8 mouse cellular contexts compared by ENCODE assay signal in genomic region chr2:32132567-32132992, GRCm38 (mm10). TPM values are rescaled to one million over a fixed set of nuclear protein-coding genes. Genes with fewer than 3 reads are reported as not detected.
A peak's percentile ranks its signal among the peaks of the same experiment; 100 is the strongest.
DNase-seq lines count a peak whose midpoint lies in the region; ATAC-seq and TF ChIP-seq lines count a peak whose summit lies in the region.

No protein-coding gene starts in this region.

- H3K9me3 ChIP-seq in G1E (replicated peaks) = no peaks in the 10 kb centered on the region
- H3K9me3 ChIP-seq in embryonic facial prominence, embryonic 12.5 days = no peaks in the 10 kb centered on the region
- H3K9me3 ChIP-seq in hindbrain, embryonic 12.5 days (replicated peaks) = no peaks in the 10 kb centered on the region
- no peaks in the 10 kb centered on the region for H3K9me3 ChIP-seq in liver, embryonic 15.5 days (replicated peaks)

- no peak for TF ChIP-seq CTCF in G1E (IDR thresholded peaks at IDR 0.05; ENCODE audit: low read depth, low read length)

- H3K4me3 ChIP-seq in G1E (ENCODE audit: low read depth, low read length) = peak overlapping the region; percentile 62; the same call in 1 of the 2 replicates
- no peak overlapping the region for H3K4me3 ChIP-seq in embryonic facial prominence, embryonic 12.5 days
- H3K4me3 ChIP-seq in hindbrain, embryonic 12.5 days = no peak overlapping the region
- peak overlapping the region; percentile 14; the same call in 1 of the 2 replicates for H3K4me3 ChIP-seq in liver, embryonic 15.5 days (replicated peaks)

- peak; percentile 59 for DNase-seq in cerebellum, adult 9-11 months
- DNase-seq in cerebellum, adult 11 months = no peak
- peak; percentile 64 for DNase-seq in G1E (ENCODE audit: low spot score)
- peak; percentile 89 for DNase-seq in retina, postnatal 1 day
- DNase-seq in frontal cortex, postnatal 25 days (ENCODE audit: low spot score in 2 of 2) = no peak

- ATAC-seq in G1E (ENCODE audit: extremely low read depth, insufficient number of reproducible peaks, low FRiP score, poor library complexity, severe bottlenecking) = peak; percentile 47
- ATAC-seq in embryonic facial prominence, embryonic 12.5 days (ENCODE audit: insufficient number of reproducible peaks, insufficient read depth, low FRiP score, low TSS enrichment) = no peak
- no peak for ATAC-seq in hindbrain, embryonic 12.5 days (ENCODE audit: low FRiP score)
- peak; percentile 3; the same call in 1 of the 2 replicates for ATAC-seq in liver, embryonic 15.5 days (ENCODE audit: insufficient read depth)

- no peak overlapping the region for H3K9ac ChIP-seq in embryonic facial prominence, embryonic 12.5 days
- H3K9ac ChIP-seq in hindbrain, embryonic 12.5 days = no peak overlapping the region
- H3K9ac ChIP-seq in liver, embryonic 15.5 days = peak overlapping the region; percentile 48

- no peaks in the 10 kb centered on the region for H3K36me3 ChIP-seq in G1E (replicated peaks)
- H3K36me3 ChIP-seq in embryonic facial prominence, embryonic 12.5 days = no peaks in the 10 kb centered on the region
- H3K36me3 ChIP-seq in hindbrain, embryonic 12.5 days = no peaks in the 10 kb centered on the region
- H3K36me3 ChIP-seq in liver, embryonic 15.5 days (replicated peaks) = no peaks in the 10 kb centered on the region

- 5% methylated on average over 11 of the region's 12 CpGs for WGBS in embryonic facial prominence, embryonic 12.5 days
- 2% methylated on average over 12 of the region's 12 CpGs for WGBS in hindbrain, embryonic 12.5 days
- WGBS in liver, embryonic 15.5 days (ENCODE audit: insufficient replicate concordance) = 8% methylated on average over 12 of the region's 12 CpGs

- H3K27me3 ChIP-seq in G1E (ENCODE audit: insufficient read depth, low read length) = no peaks in the 10 kb centered on the region
- H3K27me3 ChIP-seq in embryonic facial prominence, embryonic 12.5 days = no peaks in the 10 kb centered on the region
- peaks cover 6% of the 10 kb centered on the region; the same call in 1 of the 2 replicates for H3K27me3 ChIP-seq in hindbrain, embryonic 12.5 days
- no peaks in the 10 kb centered on the region for H3K27me3 ChIP-seq in liver, embryonic 15.5 days

- H3K27ac ChIP-seq in embryonic facial prominence, embryonic 12.5 days = no peak overlapping the region
- peak overlapping the region; percentile 14; the same call in 1 of the 2 replicates for H3K27ac ChIP-seq in hindbrain, embryonic 12.5 days
- peak overlapping the region; percentile 100 for H3K27ac ChIP-seq in liver, embryonic 15.5 days (replicated peaks)

- H3K4me1 ChIP-seq in G1E (ENCODE audit: insufficient read depth, low read depth, low read length) = peaks cover 76% of the 10 kb centered on the region
- H3K4me1 ChIP-seq in embryonic facial prominence, embryonic 12.5 days = no peaks in the 10 kb centered on the region; the same call in 1 of the 2 replicates
- H3K4me1 ChIP-seq in hindbrain, embryonic 12.5 days = peaks cover 21% of the 10 kb centered on the region
- peaks cover 75% of the 10 kb centered on the region for H3K4me1 ChIP-seq in liver, embryonic 15.5 days (replicated peaks)

- H3K4me2 ChIP-seq in embryonic facial prominence, embryonic 12.5 days (replicated peaks) = 0 out of 2 replicates have a peak overlapping the region, but pooled peaks have one; percentile 9
- 0 out of 2 replicates have a peak overlapping the region, but pooled peaks have one; percentile 5 for H3K4me2 ChIP-seq in hindbrain, embryonic 12.5 days (replicated peaks)
- H3K4me2 ChIP-seq in liver, embryonic 15.5 days = peak overlapping the region; percentile 48

RNA-seq across cellular contexts. Expression of gene Prrc2b, which starts 18.3 kb away (rescaled TPM):
- total RNA-seq in G1E (2014; fragmentation: Nextera tagmentation) (147 and 160 TPM in 2 replicates), G1E (2017) (16.0 and 17.1 TPM in 2 replicates)
- 90.5 and 103 TPM in 2 replicates for polyA plus RNA-seq in G1E (2012)
- 81.8 and 83.2 TPM in 2 replicates for polyA plus RNA-seq in embryonic facial prominence, embryonic 12.5 days (2016; fragmentation: Nextera tagmentation; extraction: Ambion mirVana)
- polyA plus RNA-seq in hindbrain, embryonic 12.5 days (2016; fragmentation: Nextera tagmentation; extraction: Ambion mirVana) = 111 and 114 TPM in 2 replicates
- 8.3 and 9.6 TPM in 2 replicates for polyA plus RNA-seq in liver, embryonic 15.5 days (2015; fragmentation: Nextera tagmentation; extraction: Ambion mirVana)

RNA-seq across cellular contexts. Expression of gene Plpp7, which starts 37.3 kb away (rescaled TPM):
- total RNA-seq in G1E (2014; fragmentation: Nextera tagmentation) (not detected in 2 replicates), G1E (2017) (0.41 and 0.44 TPM in 2 replicates)
- 0.42 and 0.44 TPM in 2 replicates for polyA plus RNA-seq in G1E (2012)
- 7.0 and 7.3 TPM in 2 replicates for polyA plus RNA-seq in embryonic facial prominence, embryonic 12.5 days (2016; fragmentation: Nextera tagmentation; extraction: Ambion mirVana)
- 11.1 and 11.5 TPM in 2 replicates for polyA plus RNA-seq in hindbrain, embryonic 12.5 days (2016; fragmentation: Nextera tagmentation; extraction: Ambion mirVana)
- polyA plus RNA-seq in liver, embryonic 15.5 days (2015; fragmentation: Nextera tagmentation; extraction: Ambion mirVana) = 1.9 and 2.0 TPM in 2 replicates

RNA-seq across cellular contexts. Expression of gene Fam78a, which starts 47.9 kb away (rescaled TPM):
- total RNA-seq in G1E (2014; fragmentation: Nextera tagmentation) (21.7 and 24.7 TPM in 2 replicates), G1E (2017) (25.3 and 27.4 TPM in 2 replicates)
- polyA plus RNA-seq in G1E (2012) = 49.2 and 54.5 TPM in 2 replicates
- polyA plus RNA-seq in embryonic facial prominence, embryonic 12.5 days (2016; fragmentation: Nextera tagmentation; extraction: Ambion mirVana) = 2.6 and 3.2 TPM in 2 replicates
- polyA plus RNA-seq in hindbrain, embryonic 12.5 days (2016; fragmentation: Nextera tagmentation; extraction: Ambion mirVana) = 1.8 and 2.4 TPM in 2 replicates
- polyA plus RNA-seq in liver, embryonic 15.5 days (2015; fragmentation: Nextera tagmentation; extraction: Ambion mirVana) = 11.4 TPM in 2 replicates

Comparison
In these comparisons a context has a peak if more than half of its experiments do, and no peak if none do; other contexts are left out.
1. DNase-seq: peak in cerebellum, adult 9-11 months (single experiment), G1E (single experiment) and retina, postnatal 1 day (single experiment); none in cerebellum, adult 11 months (single experiment) and frontal cortex, postnatal 25 days (0 of 2).
2. ATAC-seq: peak in G1E (single experiment) and liver, embryonic 15.5 days (single experiment); none in embryonic facial prominence, embryonic 12.5 days (single experiment) and hindbrain, embryonic 12.5 days (single experiment).
3. H3K4me3 ChIP-seq: peak in G1E (single experiment) and liver, embryonic 15.5 days (single experiment); none in embryonic facial prominence, embryonic 12.5 days (single experiment) and hindbrain, embryonic 12.5 days (single experiment).
4. Peak in every context shown above with its lines, with median percentiles within 50 percentile points of each other: H3K4me2 ChIP-seq.